Mouse (Mus musculus) ES-E14 (cell line): Measurements from ENCODE around the gene Minpp1. TPM values are rescaled to one million over a fixed set of nuclear protein-coding genes. Genes with fewer than 3 reads are reported as not detected.

Experiments
- DNase-seq: peaks from one replicate; pipeline ENCODE4 v3.0.0-alpha.2; 2013; ENCODE audit warnings: low read depth, low spot score
- H3K27ac ChIP-seq: 2 replicates; pipeline ENCODE4 v1.5.1; 2012; ENCODE audit warnings: low read depth, mild to moderate bottlenecking, low read length, moderate library complexity, mixed read lengths; ENCODE audit not compliant: poor library complexity, insufficient read depth, severe bottlenecking
- H3K36me3 ChIP-seq: 2 replicates; pipeline ENCODE4 v1.6.1; 2012; ENCODE audit warnings: mild to moderate bottlenecking, low read length, moderate library complexity, mixed read lengths; ENCODE audit not compliant: control insufficient read depth, poor library complexity, insufficient read depth, severe bottlenecking
- H3K4me1 ChIP-seq, 2 experiments: fragments of 150-350 bp in 1 of 2; sonication (generic) in 1 of 2; 2 replicates each; pipeline ENCODE4 v1.6.1; 2012; ENCODE audit warnings: low read length in 2 of 2, mild to moderate bottlenecking in 1 of 2, mixed read lengths in 1 of 2; ENCODE audit not compliant: control insufficient read depth in 2 of 2, insufficient read depth in 2 of 2, poor library complexity in 1 of 2
- H3K4me3 ChIP-seq, 2 experiments: fragments of 150-350 bp in 1 of 2; sonication (generic) in 1 of 2; 2 replicates each; pipeline ENCODE4 v1.5.1; 2012; ENCODE audit warnings: low read length in 2 of 2, low read depth in 1 of 2, mild to moderate bottlenecking in 1 of 2, mixed read lengths in 1 of 2; ENCODE audit not compliant: insufficient read depth in 1 of 2, poor library complexity in 1 of 2, severe bottlenecking in 1 of 2
- H3K9ac ChIP-seq: 2 replicates; pipeline ENCODE4 v1.6.1; 2012; ENCODE audit warnings: low read depth, mild to moderate bottlenecking, low read length, mixed read lengths; ENCODE audit not compliant: poor library complexity, insufficient read depth, severe bottlenecking
- H3K9me3 ChIP-seq: fragments of 150-350 bp; sonication (generic); 2 replicates; pipeline ENCODE4 v1.6.1; 2012; ENCODE audit warnings: low read depth, mild to moderate bottlenecking, low read length; ENCODE audit not compliant: control insufficient read depth, insufficient read depth
- CHD2 ChIP-seq: IDR thresholded peaks from 2 replicates; pipeline ENCODE4 v1.6.1; 2014; ENCODE audit warnings: mild to moderate bottlenecking, low read depth, low read length, inconsistent platforms
- HCFC1 ChIP-seq: IDR thresholded peaks from 2 replicates; pipeline ENCODE4 v1.6.1; 2012; ENCODE audit warnings: low read length, inconsistent platforms, borderline replicate concordance; ENCODE audit not compliant: insufficient read depth
- MAFK ChIP-seq: IDR thresholded peaks from 2 replicates; pipeline ENCODE4 v1.6.1; 2014; ENCODE audit warnings: mild to moderate bottlenecking, low read depth, low read length, inconsistent platforms; ENCODE audit not compliant: insufficient read depth
- ZC3H11A ChIP-seq: IDR thresholded peaks from 2 replicates; pipeline ENCODE4 v1.6.1; 2012; ENCODE audit warnings: low read depth, mild to moderate bottlenecking, inconsistent platforms, low read length, borderline replicate concordance
- ZNF384 ChIP-seq: IDR thresholded peaks from 2 replicates; pipeline ENCODE4 v1.6.1; 2012; ENCODE audit warnings: low read depth, low read length, inconsistent platforms
- in situ Hi-C, 2 experiments: fragments of 600-800 bp; cut with MboI; formaldehyde crosslinking; loops; one replicate each; pipeline ENCODE4 v1.15.1; 2025; ENCODE audit warnings: low sequenced_read_pairs in 2 of 2, inconsistent platforms in 1 of 2; ENCODE audit not compliant: unreplicated experiment in 2 of 2
- total RNA-seq: library from RNA; depleted of rRNA; stranded (reverse); fragments of 300-350 nt; gene quantifications from 2 replicates; pipeline ENCODE4 v1.2.3, GENCODE M21; 2012; rRNA removed

Gene Minpp1
- total RNA-seq, 1 experiment: 60.8 TPM

GRCm38 (mm10) chr19:32552106-32552505 is 66.5 kb downstream of the Minpp1 start:
- Histone ChIP-seq H3K27ac (no peak overlapping the region), H3K4me3 (no peak overlapping the region), H3K36me3 (no peaks in the 10 kb centered on the region), H3K4me1 (no peaks in the 10 kb centered on the region), H3K9me3 (no peaks in the 10 kb centered on the region), H3K9ac (no peak overlapping the region)
- TF ChIP-seq ZNF384 (no peak), HCFC1 (no peak), MAFK (no peak), ZC3H11A (no peak), CHD2 (no peak)
- no peak for DNase-seq
- in situ Hi-C loops: no loop called here

DNA sequence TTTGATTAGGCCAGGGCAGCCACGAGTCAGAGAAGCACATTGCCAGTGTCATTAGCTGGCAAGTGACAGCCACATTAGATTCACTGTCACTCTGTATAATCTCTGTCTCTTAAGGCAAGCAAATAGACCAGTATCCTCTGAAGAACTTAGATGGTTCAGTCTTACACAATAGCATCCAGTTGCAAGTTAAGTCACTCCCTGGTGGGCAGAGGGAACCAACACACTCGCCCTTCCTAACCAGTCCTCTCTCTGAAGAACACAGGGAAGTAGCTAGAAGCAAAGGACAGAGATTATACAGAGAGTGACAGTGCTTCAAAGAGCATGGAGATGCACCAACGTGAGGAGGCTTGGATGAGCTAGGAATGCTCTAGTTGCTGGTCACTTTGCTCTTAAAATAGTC is 67.7 kb downstream of the Minpp1 start:
- in situ Hi-C loops: no loop called here
- H3K9me3 ChIP-seq: no peaks in the 10 kb centered on the region
- H3K4me1 ChIP-seq: no peaks in the 10 kb centered on the region
- TF ChIP-seq CHD2 (no peak), ZNF384 (no peak), HCFC1 (no peak), ZC3H11A (no peak), MAFK (no peak)
- H3K36me3 ChIP-seq: no peaks in the 10 kb centered on the region
- no peak overlapping the region for H3K27ac ChIP-seq
- no peak overlapping the region for H3K4me3 ChIP-seq
- no peak for DNase-seq
- H3K9ac ChIP-seq: no peak overlapping the region

DNA sequence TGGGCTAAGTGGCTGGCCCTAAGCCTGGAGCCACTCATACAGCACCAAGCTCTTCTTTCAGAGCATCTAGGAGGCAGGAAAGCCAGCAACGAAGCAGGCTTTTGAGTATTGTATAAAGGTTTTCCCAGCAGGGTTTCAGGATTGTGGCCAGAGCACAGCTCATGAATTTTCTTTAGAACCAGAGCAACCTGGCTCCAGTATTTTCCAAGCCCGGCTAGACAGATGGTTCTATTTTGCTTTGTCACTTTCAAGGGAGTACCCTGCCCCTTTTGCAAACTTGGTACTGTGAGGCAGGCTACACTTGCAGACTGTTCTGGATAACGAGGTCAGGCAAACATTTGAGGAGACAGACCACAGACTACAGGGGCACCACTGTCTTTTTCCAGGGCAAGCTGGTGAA is 69.7 kb downstream of the Minpp1 start:
- in situ Hi-C loops: no loop called here
- H3K9me3 ChIP-seq: no peaks in the 10 kb centered on the region
- no peak for TF ChIP-seq HCFC1
- no peak for TF ChIP-seq ZC3H11A
- no peak for TF ChIP-seq CHD2
- TF ChIP-seq MAFK: no peak
- no peak for TF ChIP-seq ZNF384
- H3K4me3 ChIP-seq: no peak overlapping the region
- no peaks in the 10 kb centered on the region for H3K36me3 ChIP-seq
- H3K9ac ChIP-seq: no peak overlapping the region
- no peak overlapping the region for H3K27ac ChIP-seq
- DNase-seq: no peak
- H3K4me1 ChIP-seq: no peaks in the 10 kb centered on the region

Other genes with a start within 250 kb of the Minpp1 start
- 42.5 and 57.0 TPM in 2 replicates for gene Sgms1, start 96.1 kb upstream of the Minpp1 start, total RNA-seq
- gene Rpl9-ps6, start 19.2 kb upstream of the Minpp1 start, total RNA-seq: 97.4 and 160 TPM in 2 replicates
- gene Papss2, start 110.0 kb downstream of the Minpp1 start, total RNA-seq: 0.95 and 1.7 TPM in 2 replicates